Mouse (Mus musculus): ENCODE measurements around the gene Olfr619.

DNA sequence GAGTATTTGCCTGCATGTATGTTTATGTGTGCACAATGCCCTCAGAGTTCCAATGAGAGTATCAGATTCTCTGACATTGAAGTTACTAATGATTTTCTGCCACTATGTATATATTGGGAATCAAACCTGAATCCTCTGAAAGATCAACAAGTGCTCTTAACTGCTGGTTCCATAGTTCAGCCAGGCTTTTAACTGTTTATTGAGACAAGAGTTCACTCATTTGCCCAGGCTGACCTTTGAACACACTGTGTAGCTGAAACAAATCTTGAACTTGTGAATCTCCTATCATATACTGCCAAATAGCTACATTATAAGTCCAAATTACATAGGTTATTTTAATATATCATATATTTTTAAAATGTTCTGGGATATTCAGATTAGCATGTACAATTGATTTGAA is 36.4 kb downstream of the Olfr619 start:
- no peak for TF ChIP-seq CTCF (IDR thresholded peaks at IDR 0.05; ENCODE audit: low read depth, low read length)
- no peak for TF ChIP-seq POLR2A (IDR thresholded peaks at IDR 0.05; ENCODE audit: insufficient read depth, low read length)
- TF ChIP-seq EP300 (IDR thresholded peaks at IDR 0.05; ENCODE audit: insufficient read depth, low read depth, low read length): no peak
